Mouse (Mus musculus): Measurements from ENCODE around the gene St3gal2. TPM values are rescaled to one million over a fixed set of nuclear protein-coding genes. Genes with fewer than 3 reads are reported as not detected.
A peak's percentile ranks its signal among the peaks of the same experiment; 100 is the strongest.

St3gal2 gene
- total RNA-seq (2014; rRNA removed) (32.2 and 39.6 TPM in 2 replicates), polyA plus RNA-seq (2015; fragmentation: Nextera tagmentation; extraction: Ambion mirVana) (19.9 and 20.2 TPM in 2 replicates)

- H3K4me3 ChIP-seq (ENCODE audit: low read length): peak within 1 kb of the TSS; percentile 77
- H3K27ac ChIP-seq: peak within 1 kb of the TSS; percentile 68; the same call in 1 of the 2 replicates
- peaks cover 20% of the 10 kb centered on the region; the same call in 1 of the 2 replicates for H3K4me1 ChIP-seq (ENCODE audit: insufficient read depth, low read length)
- peak within 1 kb of the TSS; percentile 89 for H3K4me2 ChIP-seq (ENCODE audit: low read depth, low read length)
- DNase-seq (ENCODE audit: low spot score) (peak; percentile 97), ATAC-seq (peak; percentile 99)
- no peaks in the 10 kb centered on the region for H3K9me3 ChIP-seq (ENCODE audit: low read length)
- H3K27me3 ChIP-seq (ENCODE audit: insufficient read depth, low read length): no peaks in the 10 kb centered on the region
- no peaks in the 10 kb centered on the region for H3K36me3 ChIP-seq (ENCODE audit: insufficient read depth, low read length)
- H3K9ac ChIP-seq (replicated peaks; ENCODE audit: low read length): peak within 1 kb of the TSS; percentile 75
- TF ChIP-seq CTCF (IDR thresholded peaks at IDR 0.05; ENCODE audit: low read depth): no peak
- 2% methylated on average over 23 of the region's 36 CpGs for WGBS
These were observed at the start of gene St3gal2 for GRCm38 (mm10) chr8:110919341-110920031. St3gal2 (plus strand) TSS chr8:110919922.

- no peak overlapping the region for H3K27ac ChIP-seq
- no peaks in the 10 kb centered on the region for H3K4me1 ChIP-seq (ENCODE audit: insufficient read depth, low read length)
- no peak for ATAC-seq
- H3K9ac ChIP-seq (replicated peaks; ENCODE audit: low read length): no peak overlapping the region
- DNase-seq (ENCODE audit: low spot score): no peak
- no peak overlapping the region for H3K4me2 ChIP-seq (ENCODE audit: low read depth, low read length)
- H3K36me3 ChIP-seq (ENCODE audit: insufficient read depth, low read length): peaks cover 78% of the 10 kb centered on the region
- H3K4me3 ChIP-seq (ENCODE audit: low read length): no peak overlapping the region
- 96% methylated on average over 2 of the region's 2 CpGs for WGBS
- no peak for TF ChIP-seq CTCF (IDR thresholded peaks at IDR 0.05; ENCODE audit: low read depth)
- no peaks in the 10 kb centered on the region for H3K27me3 ChIP-seq (ENCODE audit: insufficient read depth, low read length)
- no peaks in the 10 kb centered on the region for H3K9me3 ChIP-seq (ENCODE audit: low read length)
These were observed 49.2 kb upstream of the St3gal2 start for GRCm38 (mm10) chr8:110870501-110870900.

- H3K27ac ChIP-seq: no peak overlapping the region
- H3K27me3 ChIP-seq (ENCODE audit: insufficient read depth, low read length): no peaks in the 10 kb centered on the region
- ATAC-seq (no peak), DNase-seq (ENCODE audit: low spot score) (no peak)
- 94% methylated on average over 4 of the region's 4 CpGs for WGBS
- no peak overlapping the region for H3K4me2 ChIP-seq (ENCODE audit: low read depth, low read length)
- H3K9ac ChIP-seq (replicated peaks; ENCODE audit: low read length): no peak overlapping the region
- no peak for TF ChIP-seq CTCF (IDR thresholded peaks at IDR 0.05; ENCODE audit: low read depth)
- no peaks in the 10 kb centered on the region for H3K9me3 ChIP-seq (ENCODE audit: low read length)
- H3K36me3 ChIP-seq (ENCODE audit: insufficient read depth, low read length): peaks cover 68% of the 10 kb centered on the region
- no peak overlapping the region for H3K4me3 ChIP-seq (ENCODE audit: low read length)
- no peaks in the 10 kb centered on the region for H3K4me1 ChIP-seq (ENCODE audit: insufficient read depth, low read length)
These were observed 41.9 kb upstream of the St3gal2 start for GRCm38 (mm10) chr8:110877862-110878261.

- ATAC-seq (no peak), DNase-seq (ENCODE audit: low spot score) (no peak)
- H3K4me2 ChIP-seq (ENCODE audit: low read depth, low read length): no peak overlapping the region
- no peaks in the 10 kb centered on the region for H3K4me1 ChIP-seq (ENCODE audit: insufficient read depth, low read length)
- TF ChIP-seq CTCF (IDR thresholded peaks at IDR 0.05; ENCODE audit: low read depth): no peak
- H3K9ac ChIP-seq (replicated peaks; ENCODE audit: low read length): no peak overlapping the region
- H3K27me3 ChIP-seq (ENCODE audit: insufficient read depth, low read length): no peaks in the 10 kb centered on the region
- H3K36me3 ChIP-seq (ENCODE audit: insufficient read depth, low read length): peaks cover 60% of the 10 kb centered on the region
- no peak overlapping the region for H3K27ac ChIP-seq
- no peak overlapping the region for H3K4me3 ChIP-seq (ENCODE audit: low read length)
- no peaks in the 10 kb centered on the region for H3K9me3 ChIP-seq (ENCODE audit: low read length)
- 82% methylated on average over 10 of the region's 10 CpGs for WGBS
These were observed 37.9 kb upstream of the St3gal2 start for GRCm38 (mm10) chr8:110881741-110882310.

DNA sequence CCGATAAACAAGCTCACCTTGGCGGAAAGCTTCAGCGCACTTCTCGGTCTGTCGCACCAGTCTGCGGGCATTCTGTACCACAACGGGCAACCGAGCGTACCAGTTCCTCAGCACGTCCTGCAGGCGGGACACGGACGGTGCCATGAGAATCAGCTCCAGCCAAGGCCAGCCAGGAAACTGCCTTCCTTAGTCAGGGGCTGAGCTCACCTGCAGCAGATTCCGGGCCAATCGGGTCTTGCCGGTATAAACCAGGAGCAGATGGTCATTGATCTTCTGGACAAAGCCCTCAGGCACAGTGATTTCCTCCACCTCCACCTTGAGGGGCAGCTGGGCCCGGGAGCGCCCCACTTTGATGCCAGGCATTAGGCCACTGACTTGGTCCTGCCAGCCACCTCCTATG lies 35.9 kb upstream of the St3gal2 start:
- Histone ChIP-seq H3K9ac (replicated peaks; ENCODE audit: low read length) (no peak overlapping the region), H3K4me2 (ENCODE audit: low read depth, low read length) (no peak overlapping the region), H3K27ac (no peak overlapping the region), H3K4me1 (ENCODE audit: insufficient read depth, low read length) (no peaks in the 10 kb centered on the region), H3K4me3 (ENCODE audit: low read length) (no peak overlapping the region), H3K9me3 (ENCODE audit: low read length) (no peaks in the 10 kb centered on the region), H3K36me3 (ENCODE audit: insufficient read depth, low read length) (peaks cover 48% of the 10 kb centered on the region), H3K27me3 (ENCODE audit: insufficient read depth, low read length) (no peaks in the 10 kb centered on the region)
- DNase-seq (ENCODE audit: low spot score) (no peak), ATAC-seq (no peak)
- 95% methylated on average over 18 of the region's 18 CpGs for WGBS
- TF ChIP-seq CTCF (IDR thresholded peaks at IDR 0.05; ENCODE audit: low read depth): no peak

GRCm38 (mm10) chr8:110886634-110887033 lies 33.1 kb upstream of the St3gal2 start:
- DNase-seq (ENCODE audit: low spot score): no peak
- Histone ChIP-seq H3K27me3 (ENCODE audit: insufficient read depth, low read length) (no peaks in the 10 kb centered on the region), H3K4me2 (ENCODE audit: low read depth, low read length) (no peak overlapping the region), H3K9me3 (ENCODE audit: low read length) (no peaks in the 10 kb centered on the region), H3K4me3 (ENCODE audit: low read length) (no peak overlapping the region), H3K9ac (replicated peaks; ENCODE audit: low read length) (no peak overlapping the region), H3K27ac (no peak overlapping the region), H3K4me1 (ENCODE audit: insufficient read depth, low read length) (no peaks in the 10 kb centered on the region), H3K36me3 (ENCODE audit: insufficient read depth, low read length) (peaks cover 28% of the 10 kb centered on the region)
- ATAC-seq: no peak
- TF ChIP-seq CTCF (IDR thresholded peaks at IDR 0.05; ENCODE audit: low read depth): no peak
- 88% methylated on average over 3 of the region's 3 CpGs for whole genome bisulfite sequencing

GRCm38 (mm10) chr8:110887551-110887950 lies 32.2 kb upstream of the St3gal2 start:
- Histone ChIP-seq H3K36me3 (ENCODE audit: insufficient read depth, low read length) (peaks cover 18% of the 10 kb centered on the region), H3K27me3 (ENCODE audit: insufficient read depth, low read length) (no peaks in the 10 kb centered on the region), H3K4me1 (ENCODE audit: insufficient read depth, low read length) (no peaks in the 10 kb centered on the region), H3K27ac (no peak overlapping the region), H3K9me3 (ENCODE audit: low read length) (no peaks in the 10 kb centered on the region), H3K9ac (replicated peaks; ENCODE audit: low read length) (no peak overlapping the region), H3K4me3 (ENCODE audit: low read length) (no peak overlapping the region), H3K4me2 (ENCODE audit: low read depth, low read length) (no peak overlapping the region)
- DNase-seq (ENCODE audit: low spot score) (no peak), ATAC-seq (no peak)
- WGBS: 84% methylated on average over 10 of the region's 10 CpGs
- TF ChIP-seq CTCF (IDR thresholded peaks at IDR 0.05; ENCODE audit: low read depth): no peak
